Mouse (Mus musculus): ENCODE results near the gene Smcp.

- no peak for TF ChIP-seq GATA1 (IDR thresholded peaks at IDR 0.05; ENCODE audit: borderline replicate concordance, low read length)
- TF ChIP-seq FLI1 (IDR thresholded peaks at IDR 0.05; ENCODE audit: low read length), result no peak
Measured at GRCm38 (mm10) chr3:92587190-92587589, 1.6 kb downstream of the Smcp start.
